Mouse (Mus musculus): ENCODE measurements around the gene Sim1. TPM values are rescaled to one million over a fixed set of nuclear protein-coding genes. Genes with fewer than 3 reads are reported as not detected.

Sim1 gene
- polyA plus RNA-seq, 1 experiment from 2014 or later: not detected

DNA sequence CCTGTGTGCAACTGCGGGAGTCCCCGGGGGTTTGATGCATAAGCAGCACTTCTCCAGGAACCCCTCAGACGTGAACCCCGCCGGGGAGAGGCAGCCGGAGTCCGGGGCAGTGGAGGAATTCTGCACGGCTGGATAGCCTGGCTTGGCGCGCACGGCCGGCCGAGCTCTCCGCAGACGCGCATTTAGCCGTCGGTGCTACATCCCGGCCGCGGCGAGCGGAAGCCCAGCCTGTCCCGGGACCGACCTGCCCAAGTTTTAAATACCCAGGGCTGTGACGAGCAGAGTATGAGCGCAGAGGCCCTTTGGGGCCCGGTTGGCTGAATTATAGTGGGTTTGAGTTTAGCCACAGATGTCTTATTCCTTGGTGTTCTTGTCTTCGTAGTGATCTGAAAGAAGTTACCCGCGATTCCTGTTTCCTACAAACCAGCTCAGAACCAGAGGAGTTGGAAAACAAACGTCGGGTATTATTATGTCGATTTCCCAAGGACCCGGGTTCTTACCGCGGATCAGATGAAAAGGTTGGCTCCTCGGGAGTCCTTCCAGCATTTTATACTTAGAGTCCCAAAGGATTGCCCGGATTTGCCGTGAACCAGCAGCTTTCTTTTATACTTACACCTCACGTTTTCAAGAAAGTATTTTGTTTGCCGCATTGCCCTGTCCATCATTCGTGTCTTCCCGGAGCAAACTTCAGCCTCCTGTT is 687 bp downstream of the Sim1 start:
- peaks cover 96% of the 10 kb centered on the region for H3K27me3 ChIP-seq
- H3K36me3 ChIP-seq (replicated peaks): no peaks in the 10 kb centered on the region
- WGBS (ENCODE audit: insufficient replicate concordance): 2% methylated on average over 44 of the region's 44 CpGs
- no peak for ATAC-seq (ENCODE audit: insufficient read depth)
- no peak overlapping the region for H3K9ac ChIP-seq
- peaks cover 12% of the 10 kb centered on the region for H3K4me1 ChIP-seq (replicated peaks)
- H3K27ac ChIP-seq (replicated peaks): no peak overlapping the region
- H3K4me2 ChIP-seq: peak overlapping the region; percentile 63
- H3K9me3 ChIP-seq (replicated peaks): no peaks in the 10 kb centered on the region
- peak overlapping the region; percentile 44 for H3K4me3 ChIP-seq (replicated peaks)

DNA sequence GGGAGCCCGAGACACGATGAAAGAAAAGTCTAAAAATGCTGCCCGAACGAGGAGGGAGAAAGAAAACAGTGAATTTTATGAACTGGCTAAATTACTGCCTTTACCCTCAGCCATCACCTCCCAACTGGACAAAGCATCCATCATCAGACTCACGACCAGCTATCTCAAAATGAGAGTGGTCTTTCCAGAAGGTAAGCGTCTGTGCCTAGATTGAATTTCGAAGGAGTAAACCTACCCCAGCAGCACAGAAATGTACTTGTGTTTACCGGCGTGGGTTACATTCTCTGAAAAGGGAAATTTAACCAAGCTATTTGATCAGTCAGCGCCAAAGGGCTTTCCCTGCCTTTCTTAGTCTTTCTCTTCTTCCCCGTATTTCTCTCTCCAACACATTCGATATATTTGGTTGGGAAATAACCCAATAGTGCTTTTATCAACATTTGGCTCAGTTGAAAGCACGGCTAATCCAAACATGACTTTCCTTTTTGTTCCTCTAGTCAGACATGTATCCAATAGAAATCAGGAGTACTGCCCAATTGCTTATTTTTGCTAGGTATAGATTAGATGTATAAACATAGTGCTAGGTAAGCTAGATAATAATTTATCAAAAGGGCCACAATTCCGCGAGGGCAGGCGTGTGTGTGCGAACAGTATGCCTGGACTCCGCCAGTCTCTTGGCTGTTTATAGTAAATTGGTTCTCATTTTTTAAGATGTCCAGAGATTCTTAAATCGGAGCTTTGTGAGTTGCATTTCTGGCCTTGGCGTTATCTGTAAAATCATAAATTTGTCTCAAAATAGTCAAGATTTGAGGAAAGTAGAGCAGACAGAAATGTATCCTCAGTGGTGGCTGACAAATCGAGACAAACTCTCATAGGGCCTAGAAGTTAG is 1.6 kb downstream of the Sim1 start:
- Histone ChIP-seq H3K4me3 (replicated peaks) (no peak overlapping the region), H3K9me3 (replicated peaks) (no peaks in the 10 kb centered on the region), H3K9ac (no peak overlapping the region), H3K27ac (replicated peaks) (no peak overlapping the region), H3K36me3 (replicated peaks) (no peaks in the 10 kb centered on the region), H3K4me2 (no peak overlapping the region), H3K27me3 (peaks cover 96% of the 10 kb centered on the region), H3K4me1 (replicated peaks) (peaks cover 12% of the 10 kb centered on the region)
- 5% methylated on average over 21 of the region's 21 CpGs for WGBS (ENCODE audit: insufficient replicate concordance)
- ATAC-seq (ENCODE audit: insufficient read depth): no peak

GRCm38 (mm10) chr10:50896767-50897390 is 2.3 kb downstream of the Sim1 start:
- Histone ChIP-seq H3K36me3 (replicated peaks) (no peaks in the 10 kb centered on the region), H3K9me3 (replicated peaks) (no peaks in the 10 kb centered on the region), H3K4me1 (replicated peaks) (peaks cover 12% of the 10 kb centered on the region), H3K27me3 (peaks cover 96% of the 10 kb centered on the region), H3K4me3 (replicated peaks) (no peak overlapping the region), H3K9ac (no peak overlapping the region), H3K4me2 (no peak overlapping the region), H3K27ac (replicated peaks) (no peak overlapping the region)
- ATAC-seq (ENCODE audit: insufficient read depth): no peak
- WGBS (ENCODE audit: insufficient replicate concordance): 7% methylated on average over 3 of the region's 3 CpGs

GRCm38 (mm10) chr10:50897530-50898471 is 3.2 kb downstream of the Sim1 start:
- H3K27ac ChIP-seq (replicated peaks): no peak overlapping the region
- no peak overlapping the region for H3K4me3 ChIP-seq (replicated peaks)
- H3K4me2 ChIP-seq: no peak overlapping the region
- no peak overlapping the region for H3K9ac ChIP-seq
- H3K4me1 ChIP-seq (replicated peaks): peaks cover 12% of the 10 kb centered on the region
- H3K27me3 ChIP-seq: peaks cover 96% of the 10 kb centered on the region
- H3K36me3 ChIP-seq (replicated peaks): no peaks in the 10 kb centered on the region
- H3K9me3 ChIP-seq (replicated peaks): no peaks in the 10 kb centered on the region
- WGBS (ENCODE audit: insufficient replicate concordance): 2% methylated on average over 32 of the region's 32 CpGs
- no peak for ATAC-seq (ENCODE audit: insufficient read depth)

DNA sequence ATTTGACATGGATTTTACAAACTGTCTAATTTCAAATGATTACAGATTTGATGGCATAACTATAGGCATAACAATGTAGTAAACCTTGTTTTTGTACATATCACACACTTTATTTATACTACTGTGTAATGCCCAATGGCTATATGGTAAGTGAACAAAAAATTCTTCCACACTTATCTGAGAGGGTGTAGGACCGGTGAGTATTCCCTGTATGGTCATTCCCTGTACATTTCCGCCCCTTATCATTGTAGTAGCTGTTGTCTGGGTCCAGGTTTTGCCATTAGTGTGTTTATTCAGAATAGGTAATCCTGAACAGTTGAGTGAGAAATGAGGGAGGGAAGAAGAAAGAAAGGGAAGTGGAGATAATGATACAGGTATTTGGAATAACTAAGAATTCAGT is 4.1 kb downstream of the Sim1 start:
- Histone ChIP-seq H3K9me3 (replicated peaks) (no peaks in the 10 kb centered on the region), H3K4me3 (replicated peaks) (no peak overlapping the region), H3K4me1 (replicated peaks) (peaks cover 12% of the 10 kb centered on the region), H3K27ac (replicated peaks) (no peak overlapping the region), H3K36me3 (replicated peaks) (no peaks in the 10 kb centered on the region), H3K27me3 (peaks cover 96% of the 10 kb centered on the region), H3K9ac (no peak overlapping the region), H3K4me2 (no peak overlapping the region)
- no peak for ATAC-seq (ENCODE audit: insufficient read depth)
- 18% methylated on average over 2 of the region's 2 CpGs for WGBS (ENCODE audit: insufficient replicate concordance)

DNA sequence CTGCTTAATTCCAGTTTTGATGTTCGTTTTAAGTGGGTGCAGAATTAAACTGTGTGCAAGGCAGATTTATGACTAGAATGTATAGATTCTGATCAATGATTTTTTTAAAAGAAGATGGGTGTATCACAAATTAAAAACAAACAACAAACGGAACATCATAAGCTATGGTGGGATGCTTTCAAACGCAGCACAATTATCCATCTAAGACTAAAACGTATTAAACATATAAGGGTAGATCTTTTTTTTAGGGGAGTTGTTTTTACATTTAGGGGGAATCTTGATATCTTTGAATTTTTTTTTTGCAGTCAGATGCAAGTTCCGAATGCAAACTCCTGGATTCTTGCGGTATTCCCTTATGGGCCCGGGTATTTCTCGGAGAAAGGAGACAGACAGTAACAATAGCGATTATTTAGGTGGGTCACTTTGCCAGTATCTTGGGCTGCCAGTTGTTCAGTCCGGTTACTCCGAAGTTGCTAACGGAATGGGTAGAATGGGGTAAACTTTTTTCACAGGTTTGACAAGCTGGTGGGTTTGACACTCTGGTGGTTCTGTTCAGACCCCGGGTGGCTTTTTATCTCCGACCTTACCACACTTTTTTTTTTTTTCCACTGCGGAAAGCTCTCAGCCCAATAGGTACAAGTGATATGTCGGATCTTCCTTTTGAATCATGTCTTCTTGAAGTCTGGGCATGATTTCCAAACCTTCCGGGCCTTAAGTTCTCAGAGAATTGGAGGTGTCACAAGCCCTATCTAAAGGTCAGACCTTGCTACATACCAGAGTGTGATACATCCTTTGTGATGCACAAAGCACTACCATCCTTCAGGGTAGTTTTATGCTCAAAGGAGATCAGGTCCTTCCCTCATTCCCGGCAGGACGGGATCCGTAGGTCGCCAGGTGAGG is 5.5 kb downstream of the Sim1 start:
- Histone ChIP-seq H3K4me3 (replicated peaks) (no peak overlapping the region), H3K36me3 (replicated peaks) (no peaks in the 10 kb centered on the region), H3K27ac (replicated peaks) (no peak overlapping the region), H3K9me3 (replicated peaks) (no peaks in the 10 kb centered on the region), H3K27me3 (peaks cover 96% of the 10 kb centered on the region), H3K9ac (no peak overlapping the region), H3K4me1 (replicated peaks) (peaks cover under 1% of the 10 kb centered on the region), H3K4me2 (no peak overlapping the region)
- WGBS (ENCODE audit: insufficient replicate concordance): 3% methylated on average over 21 of the region's 21 CpGs
- ATAC-seq (ENCODE audit: insufficient read depth): no peak

GRCm38 (mm10) chr10:50900746-50901600 is 6.4 kb downstream of the Sim1 start:
- Histone ChIP-seq H3K4me3 (replicated peaks) (no peak overlapping the region), H3K36me3 (replicated peaks) (no peaks in the 10 kb centered on the region), H3K9ac (no peak overlapping the region), H3K27me3 (peaks cover 96% of the 10 kb centered on the region), H3K4me1 (replicated peaks) (no peaks in the 10 kb centered on the region; the same call in 1 of the 2 replicates), H3K27ac (replicated peaks) (no peak overlapping the region), H3K9me3 (replicated peaks) (no peaks in the 10 kb centered on the region), H3K4me2 (no peak overlapping the region)
- ATAC-seq (ENCODE audit: insufficient read depth): no peak
- 1% methylated on average over 42 of the region's 42 CpGs for WGBS (ENCODE audit: insufficient replicate concordance)

DNA sequence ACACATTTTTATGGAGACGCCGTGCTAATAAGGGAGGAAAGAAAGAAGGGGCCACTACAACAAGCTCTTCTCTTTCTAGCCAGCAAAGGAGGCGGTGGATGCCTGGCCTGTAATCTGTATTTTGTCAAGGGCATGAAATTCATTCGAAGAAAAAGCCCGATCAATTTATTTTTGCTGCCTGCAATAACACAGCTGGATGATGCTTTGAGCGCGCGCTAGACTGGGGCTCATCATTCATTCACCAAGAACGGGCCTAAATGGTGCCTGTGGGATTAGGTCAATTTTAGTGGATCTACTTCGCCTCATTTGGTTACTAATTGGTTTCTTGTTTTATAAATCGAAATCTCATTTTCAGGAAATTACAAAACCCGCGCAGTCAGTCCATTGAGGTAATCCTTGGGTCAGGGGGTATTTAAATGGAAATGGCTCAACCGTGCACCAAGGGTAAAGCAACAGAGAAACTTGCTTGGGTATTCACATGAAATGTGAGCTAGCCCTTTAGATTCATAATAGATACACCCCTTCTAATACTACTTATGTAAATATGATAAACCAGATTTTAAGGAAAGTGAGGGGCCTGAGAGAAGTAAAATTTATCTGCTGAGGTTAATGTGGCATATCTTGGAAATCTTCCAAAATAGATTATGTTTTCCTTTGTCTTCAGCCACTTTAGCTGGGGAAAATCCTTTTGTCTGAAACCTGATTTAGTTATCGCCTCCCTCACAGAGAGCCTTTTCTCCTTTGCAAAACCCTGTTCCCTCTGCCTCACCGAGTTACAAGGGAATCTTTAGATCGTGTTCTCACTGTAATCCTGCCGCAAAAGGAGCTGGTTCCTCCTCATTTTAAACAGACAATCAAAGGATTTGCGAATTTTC is 7.3 kb downstream of the Sim1 start:
- Histone ChIP-seq H3K4me3 (replicated peaks) (no peak overlapping the region), H3K9ac (no peak overlapping the region), H3K36me3 (replicated peaks) (no peaks in the 10 kb centered on the region), H3K4me1 (replicated peaks) (no peaks in the 10 kb centered on the region; the same call in 1 of the 2 replicates), H3K9me3 (replicated peaks) (no peaks in the 10 kb centered on the region), H3K27ac (replicated peaks) (no peak overlapping the region), H3K4me2 (no peak overlapping the region), H3K27me3 (peaks cover 96% of the 10 kb centered on the region)
- ATAC-seq (ENCODE audit: insufficient read depth): no peak
- 1% methylated on average over 19 of the region's 19 CpGs for WGBS (ENCODE audit: insufficient replicate concordance)
